Mouse (Mus musculus): ENCODE measurements around the gene Ppcdc. TPM values are rescaled to one million over a fixed set of nuclear protein-coding genes. Genes with fewer than 3 reads are reported as not detected.

Ppcdc gene
- polyA plus RNA-seq, 1 experiment from 2014 or later, result 20.3 TPM

DNA sequence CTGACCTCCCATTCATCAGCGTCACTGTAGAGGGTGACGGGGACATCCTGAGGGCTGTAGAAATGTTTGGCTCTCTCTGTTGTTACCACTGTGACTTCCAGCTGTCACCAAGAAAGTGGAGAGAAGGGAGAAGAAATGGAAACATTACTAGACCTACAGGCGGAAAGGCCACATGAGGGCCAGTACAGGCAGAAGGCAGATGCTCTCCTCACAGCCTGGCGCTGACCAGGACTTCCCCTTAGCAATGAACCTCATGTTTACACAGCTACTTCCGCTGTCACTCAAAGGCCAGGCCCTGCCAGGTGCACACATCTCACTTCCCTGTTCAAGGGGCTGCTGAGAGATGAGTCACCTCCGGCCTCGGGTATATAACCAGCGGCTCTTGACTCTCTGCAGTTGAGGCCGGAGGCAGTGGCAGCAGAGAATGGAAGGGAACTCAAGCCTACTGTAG is 18.8 kb downstream of the Ppcdc start:
- H3K27ac ChIP-seq (ENCODE audit: low read depth, low read length), result peak overlapping the region; percentile 2; the same call in 1 of the 2 replicates
- WGBS, result 77% methylated on average over 9 of the region's 9 CpGs
- H3K4me3 ChIP-seq (ENCODE audit: low read depth, low read length), result no peak overlapping the region
- no peaks in the 10 kb centered on the region for H3K27me3 ChIP-seq (ENCODE audit: control insufficient read depth, insufficient read depth, low read length)
- no peak overlapping the region for H3K9ac ChIP-seq (replicated peaks; ENCODE audit: low read depth, low read length)
- H3K36me3 ChIP-seq (ENCODE audit: control insufficient read depth, insufficient read depth, low read length), result peaks cover 3% of the 10 kb centered on the region; the same call in 1 of the 2 replicates
- H3K4me1 ChIP-seq (ENCODE audit: control insufficient read depth, insufficient read depth, low read length), result no peaks in the 10 kb centered on the region
- ATAC-seq (ENCODE audit: low read depth), result no peak
- H3K9me3 ChIP-seq (ENCODE audit: control insufficient read depth, low read length), result no peaks in the 10 kb centered on the region
- H3K4me2 ChIP-seq (ENCODE audit: low read depth, low read length), result no peak overlapping the region

- Histone ChIP-seq H3K9ac (replicated peaks; ENCODE audit: low read depth, low read length) (no peak overlapping the region), H3K4me3 (ENCODE audit: low read depth, low read length) (no peak overlapping the region), H3K36me3 (ENCODE audit: control insufficient read depth, insufficient read depth, low read length) (peaks cover 3% of the 10 kb centered on the region; the same call in 1 of the 2 replicates), H3K4me1 (ENCODE audit: control insufficient read depth, insufficient read depth, low read length) (no peaks in the 10 kb centered on the region), H3K27me3 (ENCODE audit: control insufficient read depth, insufficient read depth, low read length) (no peaks in the 10 kb centered on the region), H3K27ac (ENCODE audit: low read depth, low read length) (peak overlapping the region; percentile 2; the same call in 1 of the 2 replicates), H3K9me3 (ENCODE audit: control insufficient read depth, low read length) (no peaks in the 10 kb centered on the region), H3K4me2 (ENCODE audit: low read depth, low read length) (no peak overlapping the region)
- 48% methylated on average over 19 of the region's 20 CpGs for WGBS
- peak; percentile 85; the same call in 1 of the 2 replicates for ATAC-seq (ENCODE audit: low read depth)
These were observed 19.4 kb downstream of the Ppcdc start for GRCm38 (mm10) chr9:57420321-57421120.

GRCm38 (mm10) chr9:57419521-57420267 is 20.2 kb downstream of the Ppcdc start:
- 89% methylated on average over 16 of the region's 16 CpGs for WGBS
- Histone ChIP-seq H3K4me3 (ENCODE audit: low read depth, low read length) (no peak overlapping the region), H3K4me1 (ENCODE audit: control insufficient read depth, insufficient read depth, low read length) (no peaks in the 10 kb centered on the region), H3K36me3 (ENCODE audit: control insufficient read depth, insufficient read depth, low read length) (peaks cover 3% of the 10 kb centered on the region; the same call in 1 of the 2 replicates), H3K9me3 (ENCODE audit: control insufficient read depth, low read length) (no peaks in the 10 kb centered on the region), H3K4me2 (ENCODE audit: low read depth, low read length) (no peak overlapping the region), H3K9ac (replicated peaks; ENCODE audit: low read depth, low read length) (no peak overlapping the region), H3K27me3 (ENCODE audit: control insufficient read depth, insufficient read depth, low read length) (no peaks in the 10 kb centered on the region), H3K27ac (ENCODE audit: low read depth, low read length) (no peak overlapping the region)
- ATAC-seq (ENCODE audit: low read depth), result no peak

DNA sequence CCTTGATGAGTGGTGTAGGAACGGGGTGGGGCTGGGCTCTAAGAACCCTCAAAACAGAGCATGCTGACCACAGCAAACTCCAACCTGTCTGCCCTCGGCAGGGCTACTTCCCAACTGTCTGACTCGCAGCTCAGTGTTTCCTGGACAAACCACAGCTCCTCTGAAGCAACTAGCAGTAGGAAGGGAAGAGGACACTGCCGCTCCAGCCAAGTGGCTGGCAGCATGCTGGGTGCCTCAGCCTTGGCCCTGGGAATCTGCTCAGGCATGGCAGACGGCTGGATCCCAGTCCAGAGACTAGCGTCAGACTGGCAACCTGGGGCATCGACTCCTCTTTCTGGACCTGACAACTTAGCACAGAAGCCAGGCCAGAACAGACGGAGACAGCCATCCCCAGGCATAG is 22.6 kb downstream of the Ppcdc start:
- peaks cover 3% of the 10 kb centered on the region; the same call in 1 of the 2 replicates for H3K36me3 ChIP-seq (ENCODE audit: control insufficient read depth, insufficient read depth, low read length)
- H3K4me3 ChIP-seq (ENCODE audit: low read depth, low read length), result no peak overlapping the region
- 84% methylated on average over 8 of the region's 8 CpGs for WGBS
- H3K9me3 ChIP-seq (ENCODE audit: control insufficient read depth, low read length), result no peaks in the 10 kb centered on the region
- no peak for ATAC-seq (ENCODE audit: low read depth)
- H3K4me1 ChIP-seq (ENCODE audit: control insufficient read depth, insufficient read depth, low read length), result no peaks in the 10 kb centered on the region
- no peak overlapping the region for H3K9ac ChIP-seq (replicated peaks; ENCODE audit: low read depth, low read length)
- H3K27ac ChIP-seq (ENCODE audit: low read depth, low read length), result no peak overlapping the region
- H3K4me2 ChIP-seq (ENCODE audit: low read depth, low read length), result no peak overlapping the region
- no peaks in the 10 kb centered on the region for H3K27me3 ChIP-seq (ENCODE audit: control insufficient read depth, insufficient read depth, low read length)

- H3K9ac ChIP-seq (replicated peaks; ENCODE audit: low read depth, low read length), result no peak overlapping the region
- 92% methylated on average over 9 of the region's 9 CpGs for WGBS
- H3K27me3 ChIP-seq (ENCODE audit: control insufficient read depth, insufficient read depth, low read length), result no peaks in the 10 kb centered on the region
- no peaks in the 10 kb centered on the region for H3K36me3 ChIP-seq (ENCODE audit: control insufficient read depth, insufficient read depth, low read length)
- H3K27ac ChIP-seq (ENCODE audit: low read depth, low read length), result no peak overlapping the region
- H3K4me1 ChIP-seq (ENCODE audit: control insufficient read depth, insufficient read depth, low read length), result no peaks in the 10 kb centered on the region
- no peak overlapping the region for H3K4me3 ChIP-seq (ENCODE audit: low read depth, low read length)
- no peaks in the 10 kb centered on the region for H3K9me3 ChIP-seq (ENCODE audit: control insufficient read depth, low read length)
- no peak overlapping the region for H3K4me2 ChIP-seq (ENCODE audit: low read depth, low read length)
- ATAC-seq (ENCODE audit: low read depth), result no peak
These were observed 32.6 kb downstream of the Ppcdc start for GRCm38 (mm10) chr9:57407120-57407905.

GRCm38 (mm10) chr9:57406395-57406794 is 33.5 kb downstream of the Ppcdc start:
- WGBS, result 88% methylated on average over 5 of the region's 5 CpGs
- no peak overlapping the region for H3K4me2 ChIP-seq (ENCODE audit: low read depth, low read length)
- H3K9ac ChIP-seq (replicated peaks; ENCODE audit: low read depth, low read length), result no peak overlapping the region
- H3K36me3 ChIP-seq (ENCODE audit: control insufficient read depth, insufficient read depth, low read length), result no peaks in the 10 kb centered on the region
- H3K27ac ChIP-seq (ENCODE audit: low read depth, low read length), result no peak overlapping the region
- no peak overlapping the region for H3K4me3 ChIP-seq (ENCODE audit: low read depth, low read length)
- H3K27me3 ChIP-seq (ENCODE audit: control insufficient read depth, insufficient read depth, low read length), result no peaks in the 10 kb centered on the region
- H3K4me1 ChIP-seq (ENCODE audit: control insufficient read depth, insufficient read depth, low read length), result no peaks in the 10 kb centered on the region
- H3K9me3 ChIP-seq (ENCODE audit: control insufficient read depth, low read length), result no peaks in the 10 kb centered on the region
- no peak for ATAC-seq (ENCODE audit: low read depth)

DNA sequence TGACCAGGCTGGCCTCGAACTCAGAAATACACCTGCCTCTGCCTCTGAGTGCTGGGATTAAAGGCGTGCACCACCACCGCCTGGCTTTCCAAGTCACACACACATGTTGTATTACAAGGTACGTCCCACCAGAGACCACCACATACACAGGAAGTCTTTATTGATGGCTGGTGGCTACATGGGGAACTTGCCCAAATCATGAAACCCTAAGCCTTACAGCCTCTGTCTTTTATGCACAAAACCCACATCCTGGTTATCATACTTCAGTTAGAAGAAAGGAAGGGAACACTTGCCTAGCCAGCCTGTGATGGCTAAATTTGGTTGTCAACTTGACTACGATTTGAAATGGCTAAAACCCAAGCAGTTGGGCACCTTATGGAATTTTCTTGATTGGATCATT is 35.9 kb downstream of the Ppcdc start:
- WGBS, result 90% methylated on average over 5 of the region's 5 CpGs
- Histone ChIP-seq H3K4me2 (ENCODE audit: low read depth, low read length) (no peak overlapping the region), H3K4me1 (ENCODE audit: control insufficient read depth, insufficient read depth, low read length) (no peaks in the 10 kb centered on the region), H3K4me3 (ENCODE audit: low read depth, low read length) (no peak overlapping the region), H3K27me3 (ENCODE audit: control insufficient read depth, insufficient read depth, low read length) (no peaks in the 10 kb centered on the region), H3K9ac (replicated peaks; ENCODE audit: low read depth, low read length) (no peak overlapping the region), H3K36me3 (ENCODE audit: control insufficient read depth, insufficient read depth, low read length) (no peaks in the 10 kb centered on the region), H3K27ac (ENCODE audit: low read depth, low read length) (no peak overlapping the region), H3K9me3 (ENCODE audit: control insufficient read depth, low read length) (no peaks in the 10 kb centered on the region)
- ATAC-seq (ENCODE audit: low read depth), result no peak

- H3K4me1 ChIP-seq (ENCODE audit: control insufficient read depth, insufficient read depth, low read length), result no peaks in the 10 kb centered on the region
- 90% methylated on average over 15 of the region's 15 CpGs for WGBS
- H3K4me2 ChIP-seq (ENCODE audit: low read depth, low read length), result no peak overlapping the region
- no peak overlapping the region for H3K4me3 ChIP-seq (ENCODE audit: low read depth, low read length)
- no peaks in the 10 kb centered on the region for H3K27me3 ChIP-seq (ENCODE audit: control insufficient read depth, insufficient read depth, low read length)
- H3K9me3 ChIP-seq (ENCODE audit: control insufficient read depth, low read length), result no peaks in the 10 kb centered on the region
- H3K27ac ChIP-seq (ENCODE audit: low read depth, low read length), result no peak overlapping the region
- ATAC-seq (ENCODE audit: low read depth), result no peak
- H3K9ac ChIP-seq (replicated peaks; ENCODE audit: low read depth, low read length), result no peak overlapping the region
- no peaks in the 10 kb centered on the region for H3K36me3 ChIP-seq (ENCODE audit: control insufficient read depth, insufficient read depth, low read length)
These were observed 37.3 kb downstream of the Ppcdc start for GRCm38 (mm10) chr9:57402318-57403251.

Data from neural tube, embryonic 14.5 days (tissue).